Mouse (Mus musculus): ENCODE measurements around the gene Map3k5.

The Map3k5 gene

GRCm38 (mm10) chr10:20185806-20186205 lies 251.5 kb downstream of the Map3k5 start:
- no peak for DNase-seq (ENCODE audit: low read depth, low spot score)
- no peaks in the 10 kb centered on the region for H3K27me3 ChIP-seq (ENCODE audit: control insufficient read depth, insufficient read depth, low read length, poor library complexity, severe bottlenecking)
- H3K36me3 ChIP-seq (ENCODE audit: control insufficient read depth, insufficient read depth, low read length, poor library complexity, severe bottlenecking) = no peaks in the 10 kb centered on the region

- Histone ChIP-seq H3K36me3 (ENCODE audit: control insufficient read depth, insufficient read depth, low read length, poor library complexity, severe bottlenecking) (no peaks in the 10 kb centered on the region), H3K27me3 (ENCODE audit: control insufficient read depth, insufficient read depth, low read length, poor library complexity, severe bottlenecking) (no peaks in the 10 kb centered on the region)
- DNase-seq (ENCODE audit: low read depth, low spot score) = no peak
Observed at GRCm38 (mm10) chr10:20186800-20187273, 252.6 kb downstream of the Map3k5 start.

- DNase-seq (ENCODE audit: low read depth, low spot score) = no peak
- Histone ChIP-seq H3K36me3 (ENCODE audit: control insufficient read depth, insufficient read depth, low read length, poor library complexity, severe bottlenecking) (no peaks in the 10 kb centered on the region), H3K27me3 (ENCODE audit: control insufficient read depth, insufficient read depth, low read length, poor library complexity, severe bottlenecking) (no peaks in the 10 kb centered on the region)
Observed at GRCm38 (mm10) chr10:20190139-20190747, 256.0 kb downstream of the Map3k5 start.

Measured in splenic B cell, adult 2 months (primary cell).